Mouse (Mus musculus): ENCODE data around the gene Gm20708. TPM values are rescaled to one million over a fixed set of nuclear protein-coding genes. Genes with fewer than 3 reads are reported as not detected.
A peak's percentile ranks its signal among the peaks of the same experiment; 100 is the strongest.

Gm20708 gene
- total RNA-seq, 1 experiment, result 0.40 TPM

- Histone ChIP-seq H3K4me1 (ENCODE audit: control insufficient read depth in 2 of 2, insufficient read depth in 2 of 2, low read length in 2 of 2, poor library complexity in 1 of 2) (peaks cover 11 to 25% of the 10 kb centered on the region in 2 experiments), H3K4me3 (ENCODE audit: insufficient read depth in 1 of 2, low read depth in 1 of 2, low read length in 2 of 2, poor library complexity in 1 of 2, severe bottlenecking in 1 of 2) (no peak overlapping the region), H3K36me3 (ENCODE audit: control insufficient read depth, insufficient read depth, low read length, poor library complexity, severe bottlenecking) (no peaks in the 10 kb centered on the region), H3K9ac (ENCODE audit: insufficient read depth, low read depth, low read length, poor library complexity, severe bottlenecking) (no peak overlapping the region), H3K27ac (ENCODE audit: insufficient read depth, low read depth, low read length, poor library complexity, severe bottlenecking) (no peak overlapping the region), H3K9me3 (ENCODE audit: control insufficient read depth, insufficient read depth, low read depth, low read length) (no peaks in the 10 kb centered on the region)
- in situ Hi-C loops (cut with MboI; ENCODE audit: low sequenced_read_pairs in 2 of 2, unreplicated experiment in 2 of 2), result loop anchor here in 1 of 2 experiments (5.0 to 25.0 kb wide), 2 partner anchors 211 to 366 kb away; partner anchors contain the start of gene Cyth1
- DNase-seq (ENCODE audit: low read depth, low spot score), result no peak
- TF ChIP-seq CHD2 (IDR thresholded peaks at IDR 0.05; ENCODE audit: low read depth, low read length) (no peak), ZNF384 (IDR thresholded peaks at IDR 0.05; ENCODE audit: low read depth, low read length) (no peak), ZC3H11A (IDR thresholded peaks at IDR 0.05; ENCODE audit: borderline replicate concordance, low read depth, low read length) (no peak), MAFK (IDR thresholded peaks at IDR 0.05; ENCODE audit: insufficient read depth, low read depth, low read length) (no peak), HCFC1 (IDR thresholded peaks at IDR 0.05; ENCODE audit: borderline replicate concordance, insufficient read depth, low read length) (no peak)
Observed at GRCm38 (mm10) chr11:117871376-117871775, 61.9 kb downstream of the Gm20708 start.

GRCm38 (mm10) chr11:117871911-117872584 lies 62.6 kb downstream of the Gm20708 start:
- Histone ChIP-seq H3K27ac (ENCODE audit: insufficient read depth, low read depth, low read length, poor library complexity, severe bottlenecking) (no peak overlapping the region), H3K9me3 (ENCODE audit: control insufficient read depth, insufficient read depth, low read depth, low read length) (no peaks in the 10 kb centered on the region), H3K9ac (ENCODE audit: insufficient read depth, low read depth, low read length, poor library complexity, severe bottlenecking) (peak overlapping the region; percentile 6; the same call in 1 of the 2 replicates), H3K36me3 (ENCODE audit: control insufficient read depth, insufficient read depth, low read length, poor library complexity, severe bottlenecking) (no peaks in the 10 kb centered on the region), H3K4me3 (ENCODE audit: insufficient read depth in 1 of 2, low read depth in 1 of 2, low read length in 2 of 2, poor library complexity in 1 of 2, severe bottlenecking in 1 of 2) (no peak overlapping the region), H3K4me1 (ENCODE audit: control insufficient read depth in 2 of 2, insufficient read depth in 2 of 2, low read length in 2 of 2, poor library complexity in 1 of 2) (peaks cover 9 to 21% of the 10 kb centered on the region in 2 experiments)
- no peak for TF ChIP-seq HCFC1 (IDR thresholded peaks at IDR 0.05; ENCODE audit: borderline replicate concordance, insufficient read depth, low read length)
- TF ChIP-seq MAFK (IDR thresholded peaks at IDR 0.05; ENCODE audit: insufficient read depth, low read depth, low read length), result no peak
- no peak for TF ChIP-seq ZC3H11A (IDR thresholded peaks at IDR 0.05; ENCODE audit: borderline replicate concordance, low read depth, low read length)
- TF ChIP-seq ZNF384 (IDR thresholded peaks at IDR 0.05; ENCODE audit: low read depth, low read length), result no peak
- TF ChIP-seq CHD2 (IDR thresholded peaks at IDR 0.05; ENCODE audit: low read depth, low read length), result no peak
- no peak for DNase-seq (ENCODE audit: low read depth, low spot score)
- in situ Hi-C loops (cut with MboI; ENCODE audit: low sequenced_read_pairs in 2 of 2, unreplicated experiment in 2 of 2), result loop anchor here in 1 of 2 experiments (5.0 to 25.0 kb wide), 2 partner anchors 210 to 365 kb away; partner anchors contain the start of gene Cyth1

- Histone ChIP-seq H3K27ac (ENCODE audit: insufficient read depth, low read depth, low read length, poor library complexity, severe bottlenecking) (no peak within 1 kb of the TSS), H3K36me3 (ENCODE audit: control insufficient read depth, insufficient read depth, low read length, poor library complexity, severe bottlenecking) (no peaks in the 10 kb centered on the region), H3K9ac (ENCODE audit: insufficient read depth, low read depth, low read length, poor library complexity, severe bottlenecking) (peak within 1 kb of the TSS; percentile 49; the same call in 1 of the 2 replicates), H3K4me1 (ENCODE audit: control insufficient read depth in 2 of 2, insufficient read depth in 2 of 2, low read length in 2 of 2, poor library complexity in 1 of 2) (peaks cover 9 to 25% of the 10 kb centered on the region in 2 experiments), H3K4me3 (ENCODE audit: insufficient read depth in 1 of 2, low read depth in 1 of 2, low read length in 2 of 2, poor library complexity in 1 of 2, severe bottlenecking in 1 of 2) (peak within 1 kb of the TSS; percentile 70 to 77), H3K9me3 (ENCODE audit: control insufficient read depth, insufficient read depth, low read depth, low read length) (no peaks in the 10 kb centered on the region)
- peak; percentile 86 for TF ChIP-seq HCFC1 (IDR thresholded peaks at IDR 0.05; ENCODE audit: borderline replicate concordance, insufficient read depth, low read length)
- no peak for TF ChIP-seq ZC3H11A (IDR thresholded peaks at IDR 0.05; ENCODE audit: borderline replicate concordance, low read depth, low read length)
- no peak for DNase-seq (ENCODE audit: low read depth, low spot score)
- in situ Hi-C loops (cut with MboI; ENCODE audit: low sequenced_read_pairs in 2 of 2, unreplicated experiment in 2 of 2), result loop anchor here in 1 of 2 experiments (5.0 to 25.0 kb wide), 2 partner anchors 209 to 364 kb away; partner anchors contain the start of gene Cyth1
Observed at GRCm38 (mm10) chr11:117872861-117873608, 63.6 kb downstream of the Gm20708 start, which contains the start of gene Tha1. TSS of gene Tha1 (minus strand) at chr11:117873481.

GRCm38 (mm10) chr11:117874419-117874818 lies 65.0 kb downstream of the Gm20708 start:
- peaks cover 12 to 31% of the 10 kb centered on the region in 2 experiments for H3K4me1 ChIP-seq (ENCODE audit: control insufficient read depth in 2 of 2, insufficient read depth in 2 of 2, low read length in 2 of 2, poor library complexity in 1 of 2)
- H3K9me3 ChIP-seq (ENCODE audit: control insufficient read depth, insufficient read depth, low read depth, low read length), result no peaks in the 10 kb centered on the region
- in situ Hi-C loops (cut with MboI; ENCODE audit: low sequenced_read_pairs in 2 of 2, unreplicated experiment in 2 of 2), result loop anchor here in 1 of 2 experiments (5.0 to 25.0 kb wide), 2 partner anchors 208 to 363 kb away; partner anchors contain the start of gene Cyth1
- TF ChIP-seq MAFK (IDR thresholded peaks at IDR 0.05; ENCODE audit: insufficient read depth, low read depth, low read length) (no peak), HCFC1 (IDR thresholded peaks at IDR 0.05; ENCODE audit: borderline replicate concordance, insufficient read depth, low read length) (peak; percentile 35; the same call in 1 of the 2 replicates)
- DNase-seq (ENCODE audit: low read depth, low spot score), result no peak
- no peak overlapping the region for H3K9ac ChIP-seq (ENCODE audit: insufficient read depth, low read depth, low read length, poor library complexity, severe bottlenecking)
- no peak overlapping the region for H3K27ac ChIP-seq (ENCODE audit: insufficient read depth, low read depth, low read length, poor library complexity, severe bottlenecking)
- H3K4me3 ChIP-seq (ENCODE audit: insufficient read depth in 1 of 2, low read depth in 1 of 2, low read length in 2 of 2, poor library complexity in 1 of 2, severe bottlenecking in 1 of 2), result no peak overlapping the region
- H3K36me3 ChIP-seq (ENCODE audit: control insufficient read depth, insufficient read depth, low read length, poor library complexity, severe bottlenecking), result no peaks in the 10 kb centered on the region

All from ES-E14 (cell line).